Mouse (Mus musculus) left cerebral cortex, adult 2 months (tissue): ENCODE measurements around the gene Speer4c. TPM values are rescaled to one million over a fixed set of nuclear protein-coding genes. Genes with fewer than 3 reads are reported as not detected.
"Not testable (repeated sequence)": the region's sequence is repeated elsewhere in the genome, so short reads cannot be mapped to it uniquely, and the experiment has no call there.

Experiments
- DNase-seq, 2 experiments: peaks; one replicate each; pipeline ENCODE4 v3.0.0; 2021 to 2022; ENCODE audit warnings: low spot score in 2 of 2, mixed read lengths in 1 of 2; ENCODE audit errors: extremely low spot score in 1 of 2
- H3K27ac ChIP-seq: fragments of 200-600 bp; 2 replicates; pipeline ENCODE4 v1.8.1; 2022
- H3K4me3 ChIP-seq: fragments of 200-600 bp; 2 replicates; pipeline ENCODE4 v1.8.1; 2022
- CTCF ChIP-seq: fragments of 200-600 bp; IDR thresholded peaks from 2 replicates; pipeline ENCODE4 v1.8.1; 2022; ENCODE audit warnings: antibody characterized with exemption, mild to moderate bottlenecking, moderate library complexity
- intact Hi-C: fragments of 180-260 bp; cut with DNase I; formaldehyde crosslinking; loops from one replicate; pipeline ENCODE4 v1.15.1; 2025
- long read RNA-seq, 2 experiments: library from polyadenylated mRNA; stranded (forward); transcript quantifications; one replicate each; pipeline ENCODE4 v2.0.0; 2021; ENCODE audit warnings: borderline mapping rate in 2 of 2
- total RNA-seq, 2 experiments: library from RNA; stranded (reverse); gene quantifications; 2 replicates each; pipeline ENCODE4 v1.2.3; 2021

Speer4c gene
- total RNA-seq: not detected
- long read RNA-seq, experiment 1: 0 reads
- long read RNA-seq, experiment 2: 0 reads

GRCm38 (mm10) chr5:15714171-15714570 lies at the start of gene Speer4c:
TSS of gene Speer4c (minus strand) at chr5:15714271.
- DNase-seq, intact Hi-C loops, H3K27ac ChIP-seq, H3K4me3 ChIP-seq: not testable (repeated sequence)

GRCm38 (mm10) chr5:15747478-15748255 lies 33.6 kb upstream of the Speer4c start:
- Histone ChIP-seq H3K4me3 (no peak overlapping the region), H3K27ac (no peak overlapping the region)
- intact Hi-C loops: no loop called here
- TF ChIP-seq CTCF: no peak
- no peak for DNase-seq

GRCm38 (mm10) chr5:15734097-15734867 lies 20.2 kb upstream of the Speer4c start:
- DNase-seq: no peak
- TF ChIP-seq CTCF: no peak
- intact Hi-C loops: no loop called here
- H3K4me3 ChIP-seq: no peak overlapping the region
- no peak overlapping the region for H3K27ac ChIP-seq

- TF ChIP-seq CTCF: peak; percentile 54
- intact Hi-C loops: loop anchor here (5.0 to 10.0 kb wide), 2 partner anchors 589 to 1162 kb away; no protein-coding TSS in a partner anchor
- DNase-seq, H3K27ac ChIP-seq, H3K4me3 ChIP-seq: not testable (repeated sequence)
Observed at GRCm38 (mm10) chr5:15702891-15703290, 11.2 kb downstream of the Speer4c start.

- DNase-seq, H3K27ac ChIP-seq, H3K4me3 ChIP-seq, intact Hi-C loops: not testable (repeated sequence)
Observed at GRCm38 (mm10) chr5:15697719-15698118, 16.4 kb downstream of the Speer4c start.

- DNase-seq, H3K4me3 ChIP-seq, H3K27ac ChIP-seq, intact Hi-C loops: not testable (repeated sequence)
Observed at GRCm38 (mm10) chr5:15691849-15692248, 22.2 kb downstream of the Speer4c start.

GRCm38 (mm10) chr5:15690822-15691221 lies 23.2 kb downstream of the Speer4c start:
- intact Hi-C loops, H3K4me3 ChIP-seq, H3K27ac ChIP-seq, DNase-seq: not testable (repeated sequence)

- intact Hi-C loops, DNase-seq, H3K27ac ChIP-seq, H3K4me3 ChIP-seq: not testable (repeated sequence)
Observed at GRCm38 (mm10) chr5:15689659-15690213, 24.3 kb downstream of the Speer4c start.

GRCm38 (mm10) chr5:15688874-15689658 lies 25.0 kb downstream of the Speer4c start:
- DNase-seq, intact Hi-C loops, H3K27ac ChIP-seq, H3K4me3 ChIP-seq: not testable (repeated sequence)

GRCm38 (mm10) chr5:15681301-15682035 lies 32.6 kb downstream of the Speer4c start:
- intact Hi-C loops, DNase-seq, H3K27ac ChIP-seq, H3K4me3 ChIP-seq: not testable (repeated sequence)

GRCm38 (mm10) chr5:15679980-15680949 lies 33.8 kb downstream of the Speer4c start:
- DNase-seq, H3K4me3 ChIP-seq, H3K27ac ChIP-seq, intact Hi-C loops: not testable (repeated sequence)

GRCm38 (mm10) chr5:15678907-15679306 lies 35.2 kb downstream of the Speer4c start:
- DNase-seq, H3K4me3 ChIP-seq, H3K27ac ChIP-seq, intact Hi-C loops: not testable (repeated sequence)

GRCm38 (mm10) chr5:15677750-15678149 lies 36.3 kb downstream of the Speer4c start:
- H3K27ac ChIP-seq, intact Hi-C loops, DNase-seq, H3K4me3 ChIP-seq: not testable (repeated sequence)

GRCm38 (mm10) chr5:15674429-15675244 lies 39.4 kb downstream of the Speer4c start:
- H3K4me3 ChIP-seq, H3K27ac ChIP-seq, intact Hi-C loops, DNase-seq: not testable (repeated sequence)
